Mouse (Mus musculus) thymus, postnatal 10 days (tissue): ENCODE results near the gene Fndc8.
A peak's percentile ranks its signal among the peaks of the same experiment; 100 is the strongest.

Experiments used
- DNase-seq, 2 experiments: peaks; one replicate each; pipeline ENCODE4 v3.0.0; 2021; ENCODE audit warnings: low spot score in 2 of 2

The Fndc8 gene

DNA sequence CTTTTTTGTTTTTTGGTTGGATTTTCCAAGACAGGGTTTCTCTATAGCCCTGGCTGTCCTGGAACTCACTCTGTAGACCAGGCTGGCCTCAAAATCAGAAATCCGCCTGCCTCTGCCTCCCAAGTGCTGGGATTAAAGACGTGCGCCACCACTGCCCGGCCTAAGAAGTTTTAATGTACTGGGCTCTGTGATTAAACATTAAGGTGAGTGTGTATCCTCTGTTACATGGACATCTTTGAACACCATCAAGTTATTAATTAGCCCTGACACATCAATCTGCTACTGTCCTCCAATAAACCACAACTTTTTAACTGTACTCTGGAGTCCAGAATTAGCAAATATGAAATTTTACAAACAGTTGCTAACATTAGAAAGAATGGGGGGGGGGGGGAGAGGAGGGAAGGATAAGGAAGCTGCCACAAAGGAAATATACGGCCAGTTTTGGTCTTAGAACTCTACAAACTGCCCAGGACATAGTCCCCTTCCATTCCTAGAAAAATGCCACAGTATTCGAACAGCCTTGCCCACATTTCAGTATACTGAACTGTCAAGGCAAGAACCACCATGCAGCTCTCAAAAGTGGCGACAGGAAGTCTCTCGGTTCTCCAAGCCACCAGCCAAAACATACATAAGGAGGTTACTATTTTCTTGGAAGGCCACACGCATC is 22.3 kb upstream of the Fndc8 start:
- no peak for DNase-seq

DNA sequence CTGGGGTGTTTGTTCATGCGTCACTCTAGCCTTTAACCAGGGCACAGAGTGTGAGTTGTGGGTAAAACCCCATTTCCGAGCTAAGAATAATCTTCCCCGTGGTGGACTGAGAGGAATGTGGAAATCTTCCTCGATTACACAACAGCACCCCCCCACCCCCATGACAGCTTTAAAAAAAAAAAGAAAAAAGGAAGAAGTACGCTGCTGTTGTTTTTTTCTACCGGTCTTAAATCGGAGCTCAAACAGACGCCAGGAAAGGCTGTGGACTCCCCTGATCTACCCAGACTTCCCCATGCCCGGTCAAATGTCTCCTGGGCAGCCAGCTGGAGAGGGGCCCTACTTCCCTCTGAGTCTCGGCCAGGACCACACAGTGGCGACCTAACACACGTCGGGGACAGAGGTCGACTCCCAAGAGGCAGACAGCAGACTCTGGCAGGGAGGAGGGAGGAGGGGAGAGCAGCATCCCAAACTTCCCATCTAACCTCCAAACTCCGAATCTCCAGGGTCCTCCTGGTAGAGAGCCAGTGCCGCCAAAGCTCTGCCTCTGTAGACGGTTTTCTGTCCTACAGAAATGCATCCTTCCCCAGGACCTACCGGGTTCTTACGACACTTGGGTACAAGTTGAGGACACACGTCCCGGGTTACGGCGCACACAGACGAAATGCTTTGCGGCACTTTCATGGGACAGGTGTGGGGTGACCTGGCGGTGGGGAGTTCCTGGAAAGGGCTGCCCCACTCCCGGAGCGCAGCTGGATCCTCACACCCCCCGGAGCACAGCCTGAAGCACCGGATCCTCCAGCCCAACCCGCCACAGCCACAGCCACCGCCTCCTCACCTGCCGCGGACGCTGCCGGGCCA is 21.5 kb upstream of the Fndc8 start:
- peak in 1 of 2 experiments; percentile 36 for DNase-seq

DNA sequence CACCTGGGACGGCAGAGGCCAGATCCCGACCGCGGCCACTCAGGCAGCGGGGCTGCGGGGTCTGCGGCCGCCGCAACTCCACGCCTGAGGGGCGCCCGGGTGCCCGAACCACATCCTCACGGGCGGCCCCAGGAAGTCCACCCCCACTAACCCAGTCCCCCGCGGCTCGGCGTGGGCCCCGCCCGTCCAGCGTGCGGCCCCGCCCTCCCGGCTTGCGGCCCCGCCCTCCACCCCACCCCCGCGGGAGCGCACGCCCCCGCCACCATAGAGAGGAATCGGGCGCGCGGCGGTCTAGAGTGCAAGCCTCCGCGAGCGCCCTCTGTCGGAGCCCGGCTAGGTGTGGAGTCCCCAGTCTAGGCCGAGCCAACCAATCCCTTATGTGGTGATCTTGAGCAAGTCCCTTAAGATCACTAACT is 20.9 kb upstream of the Fndc8 start, which contains the start of gene Rffl:
Gene Rffl, minus strand, starts transcription at position 180 of the 416 bp plus-strand sequence.
- DNase-seq, result peak; percentile 88 to 99

DNA sequence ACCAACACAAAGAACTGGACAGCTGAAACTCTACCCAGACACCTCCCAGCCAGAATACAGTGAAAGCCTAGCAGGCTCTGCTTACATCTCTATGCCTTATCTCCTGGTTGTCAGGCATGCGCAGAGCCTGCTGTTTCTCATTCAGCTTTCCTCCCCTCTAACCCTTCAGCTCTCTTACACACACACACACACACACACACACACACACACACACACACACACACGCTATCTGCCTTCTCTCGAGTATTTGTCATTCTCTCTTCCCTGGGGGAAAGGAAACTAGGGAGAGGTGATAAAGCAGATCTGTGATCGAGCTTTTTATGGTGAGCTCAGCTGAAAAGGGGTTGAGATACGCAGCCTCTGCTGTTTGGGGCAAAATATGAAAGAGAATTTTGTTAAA is 17.0 kb upstream of the Fndc8 start:
- DNase-seq, result no peak

DNA sequence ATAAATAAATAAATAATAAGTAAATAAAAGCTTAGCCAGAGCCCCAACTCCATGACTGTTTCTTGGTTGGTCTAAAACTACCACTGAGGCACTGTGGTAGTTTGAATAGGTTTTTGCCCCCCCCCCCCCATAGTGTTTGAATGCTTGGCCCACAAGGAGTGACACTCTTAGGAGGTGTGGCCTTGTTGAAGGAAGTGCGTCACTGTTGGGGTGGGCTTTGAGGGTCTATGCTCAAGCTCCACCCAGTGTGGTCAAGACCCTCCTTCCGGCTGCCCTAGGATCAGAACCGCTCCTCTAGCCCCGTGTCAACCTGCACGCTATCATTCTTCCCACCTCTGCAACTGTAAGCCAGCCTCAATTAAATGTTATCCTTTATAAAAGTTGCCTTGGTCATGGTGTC is 16.3 kb upstream of the Fndc8 start:
- DNase-seq, result no peak

DNA sequence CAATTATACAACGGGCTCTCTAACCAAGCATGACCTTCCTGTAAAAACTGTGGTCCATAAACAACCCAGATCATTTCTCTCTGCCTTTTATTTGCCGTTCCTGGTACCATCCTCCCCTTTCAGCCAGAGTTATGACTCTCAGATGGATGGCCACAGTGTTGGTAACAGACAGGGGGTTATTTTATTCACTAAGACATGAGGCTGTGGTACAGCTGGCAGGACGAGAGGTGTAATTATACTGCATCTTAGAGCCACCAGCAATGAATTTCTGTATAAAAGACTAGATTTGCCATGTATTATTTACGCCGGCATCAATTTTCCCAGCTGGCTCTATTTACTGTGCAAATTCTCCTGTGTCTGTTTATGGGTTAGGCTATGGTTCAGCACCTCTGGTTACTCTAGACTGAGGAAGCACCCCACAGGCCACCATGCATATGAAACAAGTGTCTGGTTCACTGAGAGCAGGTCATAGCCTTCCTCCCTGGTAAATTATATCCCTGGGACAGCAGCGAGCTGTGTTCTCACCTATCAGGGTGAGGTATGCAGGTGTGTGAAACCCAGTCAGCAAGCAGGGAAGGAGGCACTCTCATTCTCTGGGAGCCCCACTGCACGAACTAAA is 14.1 kb upstream of the Fndc8 start:
- no peak for DNase-seq

DNA sequence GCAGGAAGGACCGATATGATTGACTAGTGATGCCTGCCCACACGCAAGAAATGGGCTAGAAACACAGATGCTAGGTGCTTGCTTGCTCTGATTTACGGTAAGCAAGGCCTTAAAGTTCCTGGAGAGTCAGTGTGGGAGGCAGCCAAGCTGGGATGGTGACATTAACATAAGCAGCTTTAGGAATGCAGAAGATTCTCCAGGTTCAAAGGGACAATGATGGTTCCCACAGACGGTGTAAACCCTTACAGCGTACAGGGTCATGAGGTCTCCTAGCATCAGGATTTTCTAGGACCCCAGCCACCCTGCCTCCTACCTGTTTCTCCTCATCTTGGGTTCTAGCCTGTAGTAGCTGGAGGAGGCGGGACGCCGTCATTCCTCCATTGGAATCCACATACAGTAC is 8.7 kb upstream of the Fndc8 start:
- no peak for DNase-seq

DNA sequence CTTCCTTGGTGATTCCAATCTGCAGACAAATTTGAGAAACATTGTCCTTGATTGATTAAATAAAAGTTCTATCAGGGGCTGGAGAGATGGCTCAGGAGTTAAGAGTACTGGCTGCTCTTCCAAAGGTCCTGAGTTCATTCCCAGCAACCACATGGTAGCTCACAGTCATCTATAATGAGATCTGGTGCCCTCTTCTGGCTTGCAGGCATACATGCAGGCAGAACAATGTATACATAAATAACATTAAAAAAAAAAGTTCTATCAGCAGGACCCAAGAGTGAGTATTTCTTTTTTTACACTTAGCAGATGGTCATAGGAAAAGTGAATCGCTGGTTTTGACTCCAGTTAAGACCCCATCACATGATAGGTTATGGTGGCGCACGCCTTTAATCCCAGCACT is 5.4 kb upstream of the Fndc8 start:
- peak in 1 of 2 experiments; percentile 19 for DNase-seq

DNA sequence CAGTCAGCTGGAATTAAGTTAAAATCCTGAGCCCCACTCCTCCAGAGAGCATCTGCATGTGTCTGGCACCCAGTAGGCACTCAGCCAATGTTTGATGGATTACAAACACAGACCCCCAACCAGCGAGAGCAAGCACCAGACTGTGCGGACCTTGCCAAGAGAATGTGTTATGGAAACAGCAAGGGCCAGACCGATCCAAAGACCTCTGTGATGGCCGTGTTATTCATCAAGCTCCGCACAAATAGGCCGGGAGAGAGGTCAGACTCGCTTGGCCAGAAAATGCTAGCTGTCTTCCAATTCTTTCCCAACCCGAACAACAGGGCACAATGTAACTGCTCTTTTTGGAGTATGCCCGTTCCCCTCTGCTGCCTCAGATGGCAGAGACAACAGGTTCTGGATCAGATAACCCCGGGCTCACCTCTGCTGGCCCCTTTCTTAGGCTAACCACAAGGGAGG is 3.4 kb upstream of the Fndc8 start:
- no peak for DNase-seq

DNA sequence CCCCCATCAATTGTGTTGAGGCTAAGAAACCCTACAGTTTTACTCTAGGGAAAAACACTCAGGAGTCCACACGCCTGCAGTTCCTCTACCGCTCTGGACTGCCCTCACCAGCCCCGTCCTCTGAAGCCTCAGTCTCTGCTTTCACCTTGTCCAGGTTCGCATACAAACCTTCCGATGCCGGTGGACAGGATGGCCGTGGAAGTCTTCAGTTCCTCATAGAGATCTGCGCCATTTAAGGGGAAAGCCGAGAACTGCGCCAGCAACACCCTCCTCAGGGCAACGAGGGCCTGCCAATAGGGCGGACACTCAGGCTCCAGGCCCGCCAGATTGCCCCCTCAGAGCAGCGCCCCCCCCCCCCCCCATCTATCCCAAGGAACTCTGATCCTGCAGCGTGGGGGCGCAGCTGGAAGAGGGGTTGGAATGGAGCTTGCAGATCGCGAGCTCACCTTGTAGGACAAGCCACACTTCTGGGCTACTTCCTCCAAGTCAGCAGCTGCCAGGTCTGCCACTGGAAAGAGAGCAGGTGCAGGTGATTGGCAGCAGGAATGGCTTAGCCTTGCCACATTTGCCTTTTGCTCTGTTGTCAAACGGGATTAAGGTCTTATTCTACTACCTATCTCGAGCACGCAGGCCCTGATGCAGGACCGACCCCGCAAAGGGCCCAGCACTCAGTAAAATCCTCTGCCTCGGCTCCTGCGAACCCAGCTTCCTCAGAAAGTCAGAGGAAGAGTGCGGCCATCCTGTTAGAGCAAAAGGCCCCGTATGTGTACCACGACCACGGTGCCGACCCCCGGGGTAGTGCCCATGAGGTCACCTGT is 2.2 kb upstream of the Fndc8 start:
- peak in 1 of 2 experiments; percentile 46 for DNase-seq

DNA sequence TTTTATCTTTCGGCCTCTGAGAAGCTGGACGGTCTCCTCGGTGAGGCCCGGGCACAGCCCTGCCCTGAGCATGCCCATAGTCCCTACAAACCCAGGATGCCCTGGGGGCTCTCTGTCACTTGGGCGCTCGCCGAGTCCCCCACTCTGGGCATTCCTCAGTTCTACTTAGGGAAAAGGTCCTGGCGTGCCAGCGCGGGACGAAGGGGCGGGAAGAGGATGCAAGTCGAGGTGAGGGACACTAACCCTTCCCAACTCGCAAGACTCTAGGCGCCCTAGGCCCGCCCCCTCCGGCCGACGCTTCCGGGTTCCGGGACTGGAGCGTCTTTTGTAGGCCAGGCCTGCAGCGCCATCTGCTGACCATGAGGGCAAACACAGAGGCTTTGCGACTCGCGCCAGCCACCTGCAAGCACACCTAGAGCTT is 1.6 kb upstream of the Fndc8 start, which contains the start of gene Rad51d:
Gene Rad51d, minus strand, starts transcription at position 273 of the 421 bp plus-strand sequence.
- DNase-seq, result peak; percentile 92 to 98

DNA sequence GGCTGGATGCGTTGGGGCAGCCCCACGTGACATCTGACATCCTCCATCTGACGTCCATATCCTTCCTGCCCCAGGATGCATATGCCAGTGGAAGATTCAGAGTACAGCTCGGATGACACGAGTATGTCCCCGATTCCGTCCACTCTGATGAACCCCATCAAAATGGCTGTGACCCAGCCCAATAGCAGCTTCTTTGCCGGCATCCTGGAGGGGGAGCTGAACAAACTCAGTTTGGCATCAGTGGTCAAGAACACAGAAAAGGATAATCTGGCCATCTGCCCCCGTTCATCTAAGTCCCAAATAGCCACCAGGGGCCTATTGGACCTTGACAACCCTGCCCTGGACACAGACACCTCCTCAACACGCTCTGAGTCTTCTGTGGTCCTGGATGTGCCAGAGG is 5.6 kb downstream of the Fndc8 start:
- no peak for DNase-seq

DNA sequence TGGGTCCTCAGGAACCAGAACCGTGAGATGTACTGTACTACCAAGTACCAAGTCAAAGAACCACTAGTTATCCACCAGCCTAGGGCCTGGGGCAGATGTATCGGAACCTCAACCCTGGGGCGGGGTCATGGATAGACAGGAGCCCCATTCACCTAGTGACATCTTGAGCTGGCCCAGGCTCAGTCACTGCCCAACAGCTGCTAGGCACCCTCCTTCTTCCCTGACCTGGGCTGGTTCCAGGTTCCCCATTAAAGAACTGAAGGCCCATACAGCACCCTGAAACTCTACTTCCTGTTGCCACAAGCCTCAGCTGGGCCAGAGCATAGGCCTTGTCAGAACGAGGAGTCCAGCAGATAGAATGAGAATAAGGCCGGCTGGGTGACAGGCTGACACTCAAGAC is 7.8 kb downstream of the Fndc8 start:
- no peak for DNase-seq

DNA sequence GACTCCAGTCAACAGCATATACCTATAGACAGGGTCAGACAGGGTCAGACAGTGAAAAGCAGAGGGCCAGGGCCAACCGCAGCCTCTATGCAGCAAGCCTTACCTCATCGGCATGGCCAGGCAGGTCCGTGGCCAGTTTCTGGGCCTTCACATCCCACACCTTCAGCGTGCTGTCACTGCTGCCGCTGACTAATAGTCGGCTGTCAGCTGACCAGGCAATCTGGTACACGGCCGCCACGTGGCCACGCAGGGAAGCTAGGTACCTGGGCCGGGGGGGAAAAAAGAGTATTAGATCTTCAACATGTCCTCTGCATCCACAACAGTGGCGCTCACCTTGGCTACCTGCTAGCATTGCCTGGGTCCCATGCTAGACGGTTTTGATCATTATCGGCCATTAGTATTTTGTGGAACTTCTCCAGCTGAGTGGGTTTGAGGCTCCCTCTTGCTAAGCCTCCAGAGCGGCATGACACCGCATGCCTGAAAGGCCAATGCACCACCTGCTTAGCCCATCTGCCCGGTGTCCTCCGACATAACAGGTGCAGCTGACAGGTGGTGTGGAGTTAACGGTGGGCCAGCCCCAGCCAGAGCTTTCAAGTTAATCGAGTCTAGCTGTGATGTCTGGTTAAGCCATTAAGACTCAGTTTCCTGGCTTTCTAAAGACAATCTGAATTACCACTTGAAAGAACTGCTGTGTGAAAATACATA is 9.8 kb downstream of the Fndc8 start:
- no peak for DNase-seq

DNA sequence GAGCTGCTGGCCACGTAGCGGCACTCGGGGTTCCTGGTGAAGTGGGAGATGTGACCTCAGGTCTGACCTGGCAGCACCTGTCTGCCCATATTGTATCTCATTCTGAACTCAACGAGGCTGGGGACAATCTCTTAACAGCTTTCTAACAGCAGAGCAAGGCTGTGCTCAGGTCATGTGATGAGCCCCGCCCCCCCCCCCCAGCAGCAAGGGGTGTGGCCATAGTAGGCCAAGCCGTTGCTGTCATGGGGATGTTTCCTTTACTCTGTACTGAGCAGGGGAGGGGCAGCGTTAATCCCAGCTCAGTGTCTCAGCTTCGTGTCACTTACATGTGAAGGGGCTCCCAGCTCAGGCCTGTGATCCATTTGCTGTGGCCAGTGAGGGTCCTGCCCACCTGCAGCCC is 13.0 kb downstream of the Fndc8 start:
- no peak for DNase-seq

DNA sequence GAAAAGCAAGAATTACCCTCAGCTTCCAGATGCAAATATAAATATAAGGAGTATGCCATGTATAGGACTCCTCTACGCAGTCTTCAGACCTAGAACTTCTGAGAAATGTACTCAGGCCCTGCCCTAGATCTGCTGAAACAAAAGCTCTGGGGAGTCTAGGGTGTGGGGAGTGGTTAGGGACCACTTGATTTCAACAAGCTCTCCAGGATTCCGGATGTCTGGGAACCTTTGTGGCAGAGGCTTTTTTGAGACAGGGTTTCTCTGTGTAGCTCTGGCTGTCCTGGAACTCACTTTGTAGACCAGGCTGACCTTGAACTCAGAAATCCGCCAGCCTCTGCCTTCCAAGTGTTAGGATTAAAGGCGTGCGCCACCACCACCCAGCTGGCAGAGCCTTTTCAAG is 13.9 kb downstream of the Fndc8 start:
- DNase-seq, result no peak

DNA sequence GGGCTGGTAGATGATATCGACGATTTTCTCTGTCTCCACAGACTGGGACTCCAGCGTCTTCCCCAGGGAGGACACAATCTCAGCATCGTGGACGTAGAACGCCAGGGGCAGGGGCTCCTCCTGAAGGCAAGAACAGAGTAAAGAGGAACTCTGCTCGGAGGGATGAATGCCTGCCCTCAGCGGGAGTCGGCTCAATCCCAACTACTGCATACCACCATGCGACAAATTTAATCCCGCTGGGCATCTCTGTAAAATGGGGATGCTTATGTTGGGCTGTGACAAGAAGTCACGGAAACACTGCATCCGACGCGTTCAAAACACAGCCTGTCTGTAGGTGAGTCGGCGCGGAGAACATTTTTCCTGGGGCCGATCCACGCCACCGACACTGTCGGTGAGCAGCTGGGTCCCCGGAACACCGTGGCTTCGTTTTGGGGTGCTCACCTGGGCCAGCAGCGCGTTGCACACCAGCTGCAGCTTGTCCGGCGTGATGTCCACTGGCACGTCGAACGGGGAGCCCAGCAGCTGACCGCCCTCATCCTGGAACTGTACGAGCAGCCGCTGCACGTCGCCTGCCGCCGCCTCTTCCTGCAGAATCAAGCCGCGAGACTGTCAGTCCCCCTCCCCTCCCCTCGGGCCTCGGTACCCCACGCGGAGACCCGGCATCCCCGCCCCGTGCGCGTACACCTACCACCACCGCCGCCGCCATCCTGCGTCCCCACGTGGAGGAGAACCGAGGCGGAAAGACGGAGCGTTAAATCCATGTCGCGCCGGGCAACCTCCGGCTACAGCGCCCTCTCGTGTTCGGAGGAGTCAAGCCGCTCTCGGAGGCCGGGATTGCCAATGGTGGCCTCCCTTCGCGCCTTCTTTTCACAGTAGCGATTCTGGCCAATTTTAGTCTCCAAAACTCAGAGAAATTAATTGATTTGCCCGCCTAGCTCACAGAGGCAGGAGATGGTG is 16.0 kb downstream of the Fndc8 start, which contains the start of gene Nle1:
Gene Nle1, minus strand, starts transcription at position 761 of the 957 bp plus-strand sequence.
- peak; percentile 91 to 98 for DNase-seq

DNA sequence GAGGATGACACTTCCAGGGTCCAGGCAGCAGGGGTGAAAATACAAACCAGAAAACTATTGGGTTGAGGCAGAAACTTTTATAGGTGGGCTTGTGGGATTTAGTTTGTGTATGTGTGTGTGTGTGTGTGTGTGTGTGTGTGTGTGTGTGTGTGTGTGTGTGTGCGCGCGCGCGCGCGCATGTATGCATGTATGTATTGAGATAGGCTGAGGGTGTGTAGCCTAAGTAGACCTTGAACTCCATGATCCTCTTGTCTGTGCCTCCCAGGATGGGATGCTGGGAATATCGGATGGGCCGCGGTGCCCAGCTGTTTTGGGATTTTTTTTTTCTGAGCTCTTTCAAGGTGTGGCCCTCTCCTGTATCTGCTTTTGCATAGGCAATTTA is 16.7 kb downstream of the Fndc8 start:
- no peak for DNase-seq

DNA sequence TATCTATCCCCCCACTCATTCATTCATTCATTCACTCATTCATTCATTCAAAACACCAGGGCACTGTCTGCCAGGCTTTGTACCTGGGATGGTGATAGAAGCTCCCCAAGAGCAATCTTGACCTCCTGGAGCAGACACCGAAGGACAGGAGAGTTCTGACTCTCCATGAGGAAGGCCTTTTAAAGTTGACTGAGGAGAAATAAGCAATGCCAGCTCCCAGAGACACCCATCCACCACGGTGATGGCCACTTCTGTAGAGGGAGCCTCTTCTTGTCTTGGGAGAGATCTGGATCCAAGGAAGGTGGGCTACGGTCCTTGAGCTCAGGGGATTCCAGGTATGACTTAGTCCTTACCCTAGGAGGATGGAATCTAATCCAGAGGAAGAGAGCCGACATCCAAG is 18.3 kb downstream of the Fndc8 start, which contains the start of gene Unc45b:
Gene Unc45b, plus strand, starts transcription at position 301 of the 400 bp plus-strand sequence.
- no peak for DNase-seq
